Mouse (Mus musculus): ENCODE data around the gene Prkce. TPM values are rescaled to one million over a fixed set of nuclear protein-coding genes. Genes with fewer than 3 reads are reported as not detected.
A peak's percentile ranks its signal among the peaks of the same experiment; 100 is the strongest.

The Prkce gene
- polyA plus RNA-seq, 1 experiment from 2014 or later, result 9.0 TPM

DNA sequence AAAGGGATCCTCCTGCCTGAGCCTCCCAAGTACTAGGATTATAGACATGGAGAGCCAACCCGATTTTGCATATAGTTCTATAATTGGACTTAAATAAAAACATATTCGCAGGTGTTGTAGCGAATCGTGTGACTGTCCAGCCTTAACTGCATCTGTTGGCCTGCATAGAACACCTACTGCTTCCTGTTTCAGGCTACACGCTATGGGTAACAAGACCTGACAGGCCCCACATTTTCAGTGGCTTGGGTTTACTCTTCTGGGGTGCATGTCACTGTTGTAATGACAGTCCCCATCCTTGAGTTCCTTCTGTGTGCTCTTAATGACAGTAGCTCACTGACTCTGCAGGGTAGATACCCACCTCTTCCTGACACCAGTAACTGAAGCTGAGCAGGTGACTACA is 278.3 kb downstream of the Prkce start:
- Histone ChIP-seq H3K4me1 (peaks cover 17% of the 10 kb centered on the region), H3K9ac (no peak overlapping the region), H3K27me3 (no peaks in the 10 kb centered on the region), H3K4me2 (no peak overlapping the region), H3K4me3 (no peak overlapping the region), H3K9me3 (peaks cover 7% of the 10 kb centered on the region), H3K36me3 (no peaks in the 10 kb centered on the region), H3K27ac (no peak overlapping the region)
- no peak for ATAC-seq (ENCODE audit: insufficient number of reproducible peaks, insufficient read depth, low FRiP score, low TSS enrichment, low read depth)
- 82% methylated on average over 5 of the region's 5 CpGs for WGBS

DNA sequence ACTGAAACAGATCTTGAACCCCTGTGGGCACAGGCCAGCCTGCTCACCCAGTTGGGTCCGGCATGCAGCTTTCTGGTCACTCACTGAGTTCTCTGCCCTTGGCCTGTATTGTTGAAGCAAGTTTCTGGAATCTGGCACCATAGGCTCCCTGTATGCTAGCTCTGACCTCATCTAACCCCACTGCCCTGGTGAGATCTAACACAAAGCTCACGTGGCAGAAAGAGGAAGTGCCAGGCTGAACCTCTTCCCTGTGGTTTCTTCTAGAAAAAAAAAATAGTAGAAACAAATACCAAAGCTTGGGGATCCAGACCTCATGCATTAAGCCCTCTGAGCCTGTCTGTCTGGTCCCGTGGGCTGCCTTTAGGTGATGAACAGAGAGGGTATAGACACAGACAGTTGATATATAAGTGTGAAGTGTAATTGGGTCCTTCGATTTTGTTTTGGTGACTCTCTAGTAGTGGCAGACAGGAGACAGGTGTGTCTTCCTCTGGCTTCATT is 279.6 kb downstream of the Prkce start:
- Histone ChIP-seq H3K4me1 (peaks cover 17% of the 10 kb centered on the region), H3K9ac (no peak overlapping the region), H3K36me3 (no peaks in the 10 kb centered on the region), H3K4me3 (no peak overlapping the region), H3K4me2 (no peak overlapping the region), H3K9me3 (peaks cover 7% of the 10 kb centered on the region), H3K27me3 (no peaks in the 10 kb centered on the region), H3K27ac (no peak overlapping the region)
- 72% methylated on average over 4 of the region's 4 CpGs for WGBS
- no peak for ATAC-seq (ENCODE audit: insufficient number of reproducible peaks, insufficient read depth, low FRiP score, low TSS enrichment, low read depth)

DNA sequence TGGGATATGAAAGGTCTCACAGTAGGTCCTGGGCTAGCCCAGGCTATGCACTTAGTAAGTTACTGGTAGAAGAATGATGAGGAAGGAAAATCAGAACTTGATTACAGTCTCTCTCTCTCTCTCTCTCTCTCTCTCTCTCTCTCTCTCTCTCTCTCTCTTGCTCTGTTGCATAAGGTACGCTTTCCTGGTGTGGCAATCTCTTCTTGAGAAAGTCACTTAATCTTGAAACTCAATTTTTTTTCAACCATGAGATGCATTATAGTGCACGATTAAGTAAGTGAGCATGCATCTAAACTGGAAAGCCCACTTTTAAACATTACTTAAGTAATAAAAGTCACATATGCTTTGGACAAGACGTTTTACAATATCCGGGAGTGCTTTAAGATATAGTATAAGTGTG is 285.3 kb downstream of the Prkce start:
- peaks cover 4% of the 10 kb centered on the region for H3K9me3 ChIP-seq
- H3K4me3 ChIP-seq, result no peak overlapping the region
- no peak overlapping the region for H3K4me2 ChIP-seq
- H3K9ac ChIP-seq, result no peak overlapping the region
- H3K27me3 ChIP-seq, result no peaks in the 10 kb centered on the region
- H3K36me3 ChIP-seq, result no peaks in the 10 kb centered on the region
- H3K27ac ChIP-seq, result no peak overlapping the region
- ATAC-seq (ENCODE audit: insufficient number of reproducible peaks, insufficient read depth, low FRiP score, low TSS enrichment, low read depth), result no peak
- 89% methylated on average over 4 of the region's 4 CpGs for WGBS
- peaks cover 7% of the 10 kb centered on the region; the same call in 1 of the 2 replicates for H3K4me1 ChIP-seq

DNA sequence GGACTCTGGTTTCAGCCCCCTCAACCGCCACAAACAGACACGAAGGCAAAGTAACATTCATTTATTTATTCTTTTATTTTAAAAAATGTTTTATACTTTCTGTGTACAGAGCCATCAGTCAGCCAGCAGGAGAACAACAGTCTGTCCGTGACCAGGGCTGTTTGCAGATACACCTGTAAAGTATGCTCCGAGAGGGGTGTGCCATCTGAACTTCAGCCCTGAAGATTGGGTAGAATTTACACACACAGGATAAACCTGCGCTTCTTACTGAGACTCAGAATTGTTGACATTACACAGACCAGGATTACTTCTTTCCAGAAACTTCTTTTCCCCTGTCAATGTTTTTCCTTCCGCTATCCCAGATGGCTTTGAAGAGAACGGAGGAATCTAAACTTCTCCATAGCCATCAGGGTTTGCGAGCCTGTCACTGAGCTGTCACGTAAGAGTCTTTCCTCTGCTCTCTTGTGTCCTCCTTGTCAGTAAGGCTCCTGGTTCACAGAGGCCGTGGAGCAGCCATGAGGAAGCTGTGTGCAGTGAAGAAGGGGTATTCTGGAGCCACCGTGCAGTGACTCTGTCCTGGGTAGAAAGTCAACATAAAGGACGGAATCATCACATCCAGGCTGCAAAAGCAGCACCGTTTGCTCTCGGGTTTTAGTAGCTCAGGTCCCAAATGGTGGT is 286.2 kb downstream of the Prkce start:
- WGBS, result 88% methylated on average over 14 of the region's 14 CpGs

DNA sequence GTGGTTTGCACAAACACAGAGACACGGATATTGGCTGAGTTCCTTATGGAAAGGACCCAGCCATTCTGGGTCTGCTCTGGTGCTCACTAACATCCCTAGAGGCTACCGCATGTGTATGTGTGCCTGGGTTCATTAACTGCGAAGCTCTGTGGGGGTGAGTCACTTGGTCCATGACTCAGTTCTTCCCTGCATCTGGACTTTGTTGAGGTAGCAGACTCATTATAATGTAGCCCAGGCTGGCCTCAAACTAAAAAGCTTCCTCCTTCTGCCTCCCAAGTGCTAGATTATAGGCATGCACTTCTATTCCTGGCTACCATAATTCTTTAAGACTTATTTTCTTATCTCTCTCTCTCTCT is 286.7 kb downstream of the Prkce start:
- Histone ChIP-seq H3K27me3 (no peaks in the 10 kb centered on the region), H3K36me3 (no peaks in the 10 kb centered on the region), H3K9ac (no peak overlapping the region), H3K4me3 (no peak overlapping the region), H3K4me2 (no peak overlapping the region), H3K27ac (no peak overlapping the region), H3K9me3 (no peaks in the 10 kb centered on the region), H3K4me1 (peaks cover 7% of the 10 kb centered on the region; the same call in 1 of the 2 replicates)
- ATAC-seq (ENCODE audit: insufficient number of reproducible peaks, insufficient read depth, low FRiP score, low TSS enrichment, low read depth), result no peak
- WGBS, result 85% methylated on average over 3 of the region's 3 CpGs

More for the DNA sequence above, 286.2 kb downstream of the Prkce start:
- H3K9ac ChIP-seq, result no peak overlapping the region
- no peaks in the 10 kb centered on the region for H3K27me3 ChIP-seq
- H3K4me3 ChIP-seq, result no peak overlapping the region
- H3K36me3 ChIP-seq, result no peaks in the 10 kb centered on the region
- ATAC-seq (ENCODE audit: insufficient number of reproducible peaks, insufficient read depth, low FRiP score, low TSS enrichment, low read depth), result no peak
- H3K4me2 ChIP-seq, result no peak overlapping the region
- H3K9me3 ChIP-seq, result no peaks in the 10 kb centered on the region
- peaks cover 7% of the 10 kb centered on the region; the same call in 1 of the 2 replicates for H3K4me1 ChIP-seq
- H3K27ac ChIP-seq, result no peak overlapping the region

DNA sequence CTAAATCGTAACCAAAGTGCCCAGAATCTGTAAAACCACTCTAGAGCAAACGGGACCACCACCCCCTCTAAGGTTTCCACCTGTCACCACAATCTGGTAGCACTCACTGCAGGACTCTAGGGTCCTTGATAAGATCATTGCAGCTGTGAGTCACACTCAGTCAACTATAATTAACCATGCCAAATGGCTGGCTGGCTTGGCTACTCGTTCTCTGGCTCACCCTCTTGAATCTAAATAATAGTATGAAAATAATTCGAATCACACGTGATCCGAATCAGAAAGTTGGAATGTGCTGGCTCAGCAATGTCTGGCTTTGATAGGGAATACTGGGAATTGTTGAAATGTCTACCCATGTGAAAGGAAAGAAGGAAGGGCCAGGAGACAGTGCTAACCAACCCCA is 288.9 kb downstream of the Prkce start:
- Histone ChIP-seq H3K9me3 (no peaks in the 10 kb centered on the region), H3K27me3 (no peaks in the 10 kb centered on the region), H3K4me1 (peaks cover 14% of the 10 kb centered on the region; the same call in 1 of the 2 replicates), H3K27ac (no peak overlapping the region), H3K9ac (no peak overlapping the region), H3K4me2 (no peak overlapping the region), H3K4me3 (no peak overlapping the region), H3K36me3 (no peaks in the 10 kb centered on the region)
- 62% methylated on average over 6 of the region's 6 CpGs for WGBS
- 0 out of 2 replicates have a peak, but pooled peaks have one; percentile 32 for ATAC-seq (ENCODE audit: insufficient number of reproducible peaks, insufficient read depth, low FRiP score, low TSS enrichment, low read depth)

DNA sequence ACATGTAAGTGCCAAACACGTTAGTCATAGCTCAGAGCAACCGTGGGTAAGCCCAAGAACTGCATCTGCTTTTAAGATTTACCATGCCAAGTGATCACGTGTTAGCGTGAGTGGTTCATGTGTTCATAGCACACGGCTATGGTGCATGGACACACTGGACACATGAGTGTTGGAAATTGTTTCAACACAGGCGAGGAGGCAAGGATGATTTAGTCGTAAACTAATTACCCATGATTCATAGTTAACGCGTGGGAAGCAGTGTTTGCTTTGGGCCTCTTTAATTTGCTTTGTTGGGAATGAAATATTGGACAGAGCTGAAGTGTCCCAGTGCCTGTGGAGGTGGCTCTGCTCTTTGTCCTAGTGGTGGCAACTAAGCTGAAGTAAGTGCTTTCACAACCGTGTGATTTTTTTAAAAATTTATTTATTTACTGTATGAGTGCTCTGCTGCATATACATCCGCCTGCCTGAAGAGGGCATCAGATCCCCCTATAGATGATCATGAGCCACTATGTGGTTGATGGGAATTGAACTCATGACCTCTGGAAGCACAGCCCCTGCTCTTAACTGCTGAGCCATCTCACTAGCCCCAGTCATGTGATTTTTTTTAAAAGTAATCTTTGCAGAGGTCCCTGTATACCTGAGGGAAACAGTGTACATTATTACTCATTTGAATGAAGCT is 290.9 kb downstream of the Prkce start:
- Histone ChIP-seq H3K9ac (no peak overlapping the region), H3K4me3 (no peak overlapping the region), H3K9me3 (no peaks in the 10 kb centered on the region), H3K36me3 (no peaks in the 10 kb centered on the region), H3K4me1 (peaks cover 14% of the 10 kb centered on the region; the same call in 1 of the 2 replicates), H3K27ac (no peak overlapping the region), H3K27me3 (no peaks in the 10 kb centered on the region), H3K4me2 (no peak overlapping the region)
- 82% methylated on average over 11 of the region's 11 CpGs for WGBS
- ATAC-seq (ENCODE audit: insufficient number of reproducible peaks, insufficient read depth, low FRiP score, low TSS enrichment, low read depth), result no peak

DNA sequence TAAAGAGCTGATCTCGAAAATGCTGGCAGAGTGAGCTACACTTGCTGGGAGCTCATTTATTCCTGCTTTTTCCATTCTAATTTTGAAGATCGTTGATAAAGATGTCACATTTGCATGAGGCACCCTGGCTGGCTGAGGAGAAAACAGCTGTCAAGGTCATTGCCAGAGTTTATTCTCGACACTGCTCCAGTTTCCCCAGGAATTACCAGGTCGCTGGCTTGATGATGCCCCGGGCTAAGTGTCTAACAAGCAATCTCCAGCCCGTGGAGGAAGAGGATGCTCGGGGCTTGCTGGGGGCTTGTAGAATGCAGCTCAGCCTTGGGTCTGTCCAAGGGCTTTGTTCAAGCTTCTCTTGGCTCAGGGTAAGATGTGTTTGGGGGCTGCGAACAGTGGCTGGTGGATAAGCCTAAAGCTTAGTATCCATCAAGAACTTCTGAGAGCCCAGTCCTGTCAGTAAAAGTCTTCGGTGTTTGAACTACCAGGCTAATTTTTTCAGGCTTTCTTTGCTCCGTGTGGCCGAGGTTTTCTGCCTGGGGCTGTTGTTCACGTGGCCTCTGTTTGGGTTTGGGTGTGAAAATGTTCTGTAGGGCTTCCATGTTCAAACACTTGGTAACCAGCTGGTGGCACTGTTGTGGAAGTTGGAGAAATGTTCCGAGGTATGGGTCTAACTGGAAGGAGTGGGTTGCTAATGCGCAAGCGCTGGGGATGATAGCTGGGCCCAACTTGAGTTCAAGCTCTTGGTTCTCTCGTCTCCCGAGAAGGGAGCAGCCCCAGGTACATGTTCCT is 293.3 kb downstream of the Prkce start:
- WGBS, result 58% methylated on average over 17 of the region's 17 CpGs
- no peaks in the 10 kb centered on the region for H3K9me3 ChIP-seq
- ATAC-seq (ENCODE audit: insufficient number of reproducible peaks, insufficient read depth, low FRiP score, low TSS enrichment, low read depth), result no peak
- H3K9ac ChIP-seq, result no peak overlapping the region
- no peak overlapping the region for H3K27ac ChIP-seq
- no peaks in the 10 kb centered on the region for H3K36me3 ChIP-seq
- peaks cover 14% of the 10 kb centered on the region; the same call in 1 of the 2 replicates for H3K4me1 ChIP-seq
- no peaks in the 10 kb centered on the region for H3K27me3 ChIP-seq
- H3K4me2 ChIP-seq, result no peak overlapping the region
- H3K4me3 ChIP-seq, result no peak overlapping the region

DNA sequence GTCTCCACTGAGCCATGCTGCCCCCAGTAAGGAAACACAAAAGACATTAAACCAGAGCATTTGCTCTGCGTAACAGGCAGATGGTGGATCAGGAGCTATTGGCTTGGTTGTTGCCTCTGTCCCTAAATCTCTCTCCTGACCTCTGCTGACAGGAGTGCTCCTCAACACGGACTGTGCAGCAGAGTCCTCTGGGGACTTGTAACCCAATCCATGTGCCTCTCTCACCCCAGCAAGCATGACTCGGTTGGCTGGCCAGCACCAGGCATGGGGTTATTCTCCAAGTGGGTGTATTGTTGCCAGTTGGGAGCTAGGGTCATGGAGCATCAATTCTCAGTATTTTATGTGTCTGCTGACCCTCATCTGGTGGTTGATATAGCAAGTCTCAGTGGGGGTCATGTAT is 295.8 kb downstream of the Prkce start:
- H3K9ac ChIP-seq, result no peak overlapping the region
- H3K9me3 ChIP-seq, result no peaks in the 10 kb centered on the region
- peaks cover 20% of the 10 kb centered on the region; the same call in 1 of the 2 replicates for H3K4me1 ChIP-seq
- ATAC-seq (ENCODE audit: insufficient number of reproducible peaks, insufficient read depth, low FRiP score, low TSS enrichment, low read depth), result no peak
- 52% methylated on average over 3 of the region's 3 CpGs for WGBS
- H3K27me3 ChIP-seq, result no peaks in the 10 kb centered on the region
- no peaks in the 10 kb centered on the region for H3K36me3 ChIP-seq
- H3K4me2 ChIP-seq, result no peak overlapping the region
- H3K27ac ChIP-seq, result no peak overlapping the region
- no peak overlapping the region for H3K4me3 ChIP-seq

DNA sequence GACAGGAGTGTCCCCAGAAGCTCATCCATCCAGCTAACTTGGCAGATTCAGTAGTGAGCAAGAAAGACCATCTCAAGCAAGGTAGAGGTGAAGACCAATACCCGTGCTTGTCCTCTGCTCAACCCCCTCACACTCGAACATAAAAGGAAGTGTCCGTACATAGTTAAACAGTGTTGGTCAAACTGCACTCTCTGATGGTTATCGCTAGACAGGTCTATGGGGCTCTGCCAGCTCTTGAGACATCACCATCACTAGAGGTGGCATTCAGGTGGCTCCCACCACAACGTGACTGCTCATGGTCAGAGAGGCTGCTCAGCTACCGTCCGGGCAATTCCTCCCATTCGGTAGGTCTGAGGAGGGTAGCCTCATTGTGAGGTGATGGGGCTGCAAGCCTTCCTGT is 296.6 kb downstream of the Prkce start:
- Histone ChIP-seq H3K4me1 (peaks cover 26% of the 10 kb centered on the region), H3K27ac (no peak overlapping the region), H3K27me3 (no peaks in the 10 kb centered on the region), H3K9me3 (no peaks in the 10 kb centered on the region), H3K4me3 (no peak overlapping the region), H3K36me3 (no peaks in the 10 kb centered on the region), H3K4me2 (no peak overlapping the region), H3K9ac (no peak overlapping the region)
- WGBS, result 93% methylated on average over 8 of the region's 8 CpGs
- ATAC-seq (ENCODE audit: insufficient number of reproducible peaks, insufficient read depth, low FRiP score, low TSS enrichment, low read depth), result no peak

DNA sequence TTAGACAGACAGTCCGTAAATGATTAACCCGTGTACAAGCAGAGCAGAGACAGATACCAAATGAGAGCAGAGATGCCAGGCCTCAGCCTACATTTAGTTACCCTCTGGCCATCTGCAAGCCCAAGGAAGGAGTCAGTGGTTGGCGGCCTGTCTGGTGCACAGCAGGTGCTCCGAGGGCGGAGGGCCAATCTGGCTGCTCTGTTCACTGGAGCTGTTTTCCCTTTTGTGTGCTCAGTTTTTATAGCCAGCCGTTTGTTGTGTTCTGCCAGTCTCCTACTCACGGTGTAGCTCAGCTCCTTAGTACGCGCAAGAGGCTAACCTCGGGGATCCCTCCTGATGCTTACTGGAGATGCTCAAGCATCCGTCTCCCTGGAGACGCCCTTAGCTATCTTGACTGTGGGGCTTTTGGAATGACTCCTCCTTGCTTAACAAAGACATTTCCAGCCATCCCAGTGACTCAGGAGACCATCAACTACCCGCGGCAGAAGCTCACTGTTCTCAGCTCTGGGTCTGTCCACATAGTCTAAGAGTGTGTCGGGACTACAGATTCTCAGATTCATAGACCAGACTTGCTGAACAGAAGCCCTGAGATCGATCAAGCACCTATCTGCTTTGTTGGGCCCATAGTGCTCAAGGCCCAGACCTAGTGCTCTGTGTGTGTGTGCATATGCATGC is 297.2 kb downstream of the Prkce start:
- H3K27ac ChIP-seq, result no peak overlapping the region
- peaks cover 28% of the 10 kb centered on the region for H3K4me1 ChIP-seq
- no peak overlapping the region for H3K4me3 ChIP-seq
- 79% methylated on average over 16 of the region's 16 CpGs for WGBS
- H3K9me3 ChIP-seq, result no peaks in the 10 kb centered on the region
- no peaks in the 10 kb centered on the region for H3K27me3 ChIP-seq
- H3K36me3 ChIP-seq, result no peaks in the 10 kb centered on the region
- ATAC-seq (ENCODE audit: insufficient number of reproducible peaks, insufficient read depth, low FRiP score, low TSS enrichment, low read depth), result no peak
- no peak overlapping the region for H3K4me2 ChIP-seq
- H3K9ac ChIP-seq, result no peak overlapping the region

Data from embryonic facial prominence, embryonic 13.5 days (tissue).